Mouse (Mus musculus): Measurements from ENCODE around the gene Inpp5a. TPM values are rescaled to one million over a fixed set of nuclear protein-coding genes. Genes with fewer than 3 reads are reported as not detected.
A peak's percentile ranks its signal among the peaks of the same experiment; 100 is the strongest.

Gene Inpp5a
- polyA plus RNA-seq, 1 experiment from 2014 or later, result 4.1 TPM

DNA sequence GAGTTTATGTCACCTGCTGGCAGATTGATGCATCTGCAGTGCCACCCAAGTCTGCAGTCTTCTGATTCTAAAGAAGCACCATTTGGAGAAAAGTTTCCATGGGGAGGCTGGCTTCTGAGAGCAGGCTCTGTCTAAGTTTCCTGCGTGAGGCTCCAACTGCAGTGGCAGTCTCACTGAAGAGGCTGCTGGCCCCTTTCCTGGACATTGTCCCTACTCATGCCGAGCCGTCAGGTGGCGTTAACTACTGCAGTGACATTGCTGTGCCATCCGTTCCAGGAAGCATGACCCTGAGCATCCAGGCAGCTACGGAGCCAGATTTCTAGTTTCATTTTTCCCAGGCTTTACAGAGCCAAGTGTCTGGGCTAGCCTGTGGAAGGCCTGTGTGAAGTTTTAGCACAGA is 152.5 kb downstream of the Inpp5a start:
- Histone ChIP-seq H3K4me1 (replicated peaks) (no peaks in the 10 kb centered on the region), H3K9me3 (replicated peaks) (no peaks in the 10 kb centered on the region), H3K9ac (no peak overlapping the region), H3K4me2 (no peak overlapping the region), H3K27me3 (no peaks in the 10 kb centered on the region), H3K36me3 (replicated peaks) (no peaks in the 10 kb centered on the region), H3K4me3 (replicated peaks) (no peak overlapping the region), H3K27ac (replicated peaks) (no peak overlapping the region)
- WGBS (ENCODE audit: insufficient replicate concordance), result 78% methylated on average over 6 of the region's 6 CpGs
- no peak for ATAC-seq (ENCODE audit: insufficient read depth)

DNA sequence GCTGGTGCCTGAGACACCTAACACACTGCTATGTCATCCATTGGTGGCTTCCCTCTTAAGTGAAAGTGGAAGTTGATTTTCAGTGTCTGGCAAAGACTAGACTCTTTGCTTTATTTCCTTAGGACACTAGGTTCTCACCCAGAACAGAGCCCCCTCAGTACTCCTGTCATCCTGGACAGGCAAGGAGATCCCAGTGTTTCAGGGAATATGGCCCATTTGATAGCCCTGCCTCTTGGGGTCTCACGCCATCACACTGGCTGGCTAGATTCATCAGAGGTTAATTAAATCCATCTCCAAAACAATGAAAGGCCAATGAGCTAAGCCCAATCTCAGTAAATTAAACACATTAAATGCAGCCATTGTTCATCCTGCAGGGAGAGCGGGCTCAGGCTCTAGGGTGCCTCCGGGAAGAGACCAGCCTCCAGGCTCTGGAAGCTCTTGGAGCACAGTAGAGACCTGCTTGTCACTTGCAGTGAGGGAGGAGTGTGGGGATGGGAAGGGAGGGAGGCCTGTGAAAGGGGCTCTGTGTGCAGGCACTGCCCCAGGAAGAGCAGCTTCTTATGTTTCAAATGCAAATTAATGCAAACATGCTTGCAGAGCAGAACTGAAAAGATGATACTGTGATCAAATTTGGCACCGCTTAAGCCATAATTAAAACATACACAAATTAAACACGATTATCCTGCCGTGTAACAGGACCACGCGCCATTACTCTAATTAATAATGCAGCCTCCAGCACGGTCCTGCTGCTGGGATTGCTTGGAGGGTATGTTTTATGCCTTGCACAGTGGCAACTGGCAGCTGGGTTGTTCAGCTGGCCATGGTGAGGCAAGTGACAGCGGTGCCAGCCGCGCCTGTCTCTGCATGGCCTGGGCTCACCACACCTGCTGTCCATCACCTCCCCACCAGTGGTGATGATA is 156.1 kb downstream of the Inpp5a start:
- Histone ChIP-seq H3K9ac (no peak overlapping the region), H3K9me3 (replicated peaks) (no peaks in the 10 kb centered on the region), H3K4me2 (no peak overlapping the region), H3K36me3 (replicated peaks) (no peaks in the 10 kb centered on the region), H3K27ac (replicated peaks) (no peak overlapping the region), H3K27me3 (no peaks in the 10 kb centered on the region), H3K4me1 (replicated peaks) (no peaks in the 10 kb centered on the region), H3K4me3 (replicated peaks) (no peak overlapping the region)
- 77% methylated on average over 12 of the region's 12 CpGs for WGBS (ENCODE audit: insufficient replicate concordance)
- no peak for ATAC-seq (ENCODE audit: insufficient read depth)

DNA sequence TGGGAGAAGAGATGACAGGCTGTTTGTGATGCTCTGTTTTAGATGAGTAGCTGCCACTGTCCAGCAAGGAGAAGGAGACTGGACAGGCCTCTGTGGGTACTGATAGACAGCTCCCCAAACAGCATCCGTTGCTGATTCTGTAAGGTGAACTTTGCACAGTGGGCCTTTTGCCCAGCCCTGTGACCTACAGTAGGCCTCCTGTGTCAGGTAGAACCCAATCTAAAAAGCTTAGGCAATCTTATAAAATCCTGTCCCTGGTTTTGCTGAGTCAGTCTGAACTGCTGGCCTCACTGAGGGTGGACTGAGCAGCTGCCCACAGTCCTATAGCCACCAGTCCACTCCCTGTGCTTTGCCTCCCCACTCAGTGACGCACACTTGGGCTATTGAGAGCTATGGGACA is 158.4 kb downstream of the Inpp5a start:
- Histone ChIP-seq H3K27ac (replicated peaks) (no peak overlapping the region), H3K4me1 (replicated peaks) (no peaks in the 10 kb centered on the region), H3K36me3 (replicated peaks) (no peaks in the 10 kb centered on the region), H3K4me3 (replicated peaks) (no peak overlapping the region), H3K4me2 (no peak overlapping the region), H3K9ac (no peak overlapping the region), H3K27me3 (no peaks in the 10 kb centered on the region), H3K9me3 (replicated peaks) (no peaks in the 10 kb centered on the region)
- WGBS (ENCODE audit: insufficient replicate concordance), result 61% methylated on average over 2 of the region's 2 CpGs
- peak; percentile 57 for ATAC-seq (ENCODE audit: insufficient read depth)

DNA sequence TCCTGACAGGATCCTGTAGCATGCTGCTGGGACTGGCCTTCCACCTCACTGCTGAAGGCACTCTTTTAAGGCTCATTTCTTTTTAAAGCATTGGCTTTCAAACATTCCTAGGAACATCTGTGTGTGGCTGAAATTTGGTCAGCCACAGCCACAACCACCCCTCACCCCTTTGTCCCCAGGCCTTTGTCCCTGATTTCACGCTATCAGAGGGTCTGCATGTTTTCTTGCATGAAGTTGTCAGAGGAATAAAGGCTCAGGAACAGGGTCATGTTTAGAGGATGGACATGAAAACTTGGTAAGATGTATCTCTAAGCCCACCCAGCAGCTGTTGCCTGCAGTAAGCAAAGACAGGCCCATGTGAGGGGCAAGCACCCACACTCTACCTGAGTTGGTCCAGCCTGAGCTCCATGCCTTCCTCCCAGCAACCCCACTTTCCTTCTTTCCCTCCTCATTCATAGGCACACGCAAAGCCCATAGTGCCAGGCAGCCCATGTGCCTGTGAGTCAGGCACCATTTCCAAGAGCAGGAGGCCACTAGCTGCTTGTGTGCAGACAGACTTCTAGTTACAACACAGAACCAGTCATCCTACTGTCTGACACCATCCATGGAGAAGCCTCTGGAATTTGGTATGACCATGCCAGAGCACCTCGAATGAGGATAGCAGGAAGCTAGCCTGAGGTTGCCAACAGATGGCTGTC is 161.3 kb downstream of the Inpp5a start:
- no peak for ATAC-seq (ENCODE audit: insufficient read depth)
- Histone ChIP-seq H3K36me3 (replicated peaks) (no peaks in the 10 kb centered on the region), H3K9me3 (replicated peaks) (no peaks in the 10 kb centered on the region), H3K9ac (no peak overlapping the region), H3K27me3 (no peaks in the 10 kb centered on the region), H3K27ac (replicated peaks) (no peak overlapping the region), H3K4me2 (no peak overlapping the region), H3K4me3 (replicated peaks) (no peak overlapping the region), H3K4me1 (replicated peaks) (no peaks in the 10 kb centered on the region)
- 58% methylated on average over 3 of the region's 3 CpGs for WGBS (ENCODE audit: insufficient replicate concordance)

DNA sequence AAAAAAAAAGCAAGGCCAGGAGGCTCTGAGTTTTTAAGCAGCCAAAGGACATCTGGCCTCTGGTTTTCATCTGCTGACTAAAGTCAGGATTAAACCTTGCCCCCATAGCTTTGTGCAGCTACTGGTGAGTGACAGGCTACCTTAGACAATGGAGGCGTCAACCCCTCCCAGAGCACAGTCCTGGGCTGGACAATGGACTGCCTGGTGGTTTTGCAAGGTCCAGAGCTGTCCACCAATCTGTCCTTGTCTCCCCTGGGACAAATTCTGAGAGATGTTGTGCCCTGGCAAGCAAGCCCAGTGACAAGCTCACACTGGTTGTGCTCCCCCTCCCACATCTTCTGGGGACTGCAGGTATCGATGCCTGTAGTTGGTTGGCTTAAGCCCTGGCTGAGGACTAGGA is 162.6 kb downstream of the Inpp5a start:
- no peaks in the 10 kb centered on the region for H3K9me3 ChIP-seq (replicated peaks)
- no peaks in the 10 kb centered on the region for H3K36me3 ChIP-seq (replicated peaks)
- no peaks in the 10 kb centered on the region for H3K4me1 ChIP-seq (replicated peaks)
- no peak for ATAC-seq (ENCODE audit: insufficient read depth)
- H3K27me3 ChIP-seq, result no peaks in the 10 kb centered on the region
- WGBS (ENCODE audit: insufficient replicate concordance), result 56% methylated on average over 2 of the region's 2 CpGs
- no peak overlapping the region for H3K4me2 ChIP-seq
- no peak overlapping the region for H3K4me3 ChIP-seq (replicated peaks)
- no peak overlapping the region for H3K27ac ChIP-seq (replicated peaks)
- H3K9ac ChIP-seq, result no peak overlapping the region

DNA sequence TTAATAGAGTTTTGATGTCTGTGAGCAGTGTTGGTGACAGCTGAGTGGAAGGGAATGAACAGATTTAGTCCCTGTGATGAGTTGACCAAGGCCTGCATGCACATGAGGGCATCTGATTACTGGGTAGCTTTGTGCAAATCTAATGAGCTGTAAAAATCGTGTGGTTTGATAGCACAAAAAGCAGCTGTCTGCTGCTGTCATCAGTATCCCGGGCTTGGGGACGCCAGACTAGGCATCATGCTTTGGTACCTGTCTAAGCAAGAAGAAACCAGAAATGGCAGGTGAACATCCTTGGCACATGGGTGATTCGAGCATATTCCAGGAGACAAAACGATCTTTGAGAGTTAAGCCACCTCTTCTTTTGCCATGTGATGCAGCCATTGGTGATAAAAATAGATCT is 167.4 kb downstream of the Inpp5a start:
- Histone ChIP-seq H3K9ac (no peak overlapping the region), H3K4me3 (replicated peaks) (no peak overlapping the region), H3K4me2 (no peak overlapping the region), H3K4me1 (replicated peaks) (no peaks in the 10 kb centered on the region), H3K36me3 (replicated peaks) (no peaks in the 10 kb centered on the region), H3K27ac (replicated peaks) (no peak overlapping the region), H3K27me3 (no peaks in the 10 kb centered on the region), H3K9me3 (replicated peaks) (no peaks in the 10 kb centered on the region)
- ATAC-seq (ENCODE audit: insufficient read depth), result no peak
- WGBS (ENCODE audit: insufficient replicate concordance), result 62% methylated on average over 5 of the region's 5 CpGs

DNA sequence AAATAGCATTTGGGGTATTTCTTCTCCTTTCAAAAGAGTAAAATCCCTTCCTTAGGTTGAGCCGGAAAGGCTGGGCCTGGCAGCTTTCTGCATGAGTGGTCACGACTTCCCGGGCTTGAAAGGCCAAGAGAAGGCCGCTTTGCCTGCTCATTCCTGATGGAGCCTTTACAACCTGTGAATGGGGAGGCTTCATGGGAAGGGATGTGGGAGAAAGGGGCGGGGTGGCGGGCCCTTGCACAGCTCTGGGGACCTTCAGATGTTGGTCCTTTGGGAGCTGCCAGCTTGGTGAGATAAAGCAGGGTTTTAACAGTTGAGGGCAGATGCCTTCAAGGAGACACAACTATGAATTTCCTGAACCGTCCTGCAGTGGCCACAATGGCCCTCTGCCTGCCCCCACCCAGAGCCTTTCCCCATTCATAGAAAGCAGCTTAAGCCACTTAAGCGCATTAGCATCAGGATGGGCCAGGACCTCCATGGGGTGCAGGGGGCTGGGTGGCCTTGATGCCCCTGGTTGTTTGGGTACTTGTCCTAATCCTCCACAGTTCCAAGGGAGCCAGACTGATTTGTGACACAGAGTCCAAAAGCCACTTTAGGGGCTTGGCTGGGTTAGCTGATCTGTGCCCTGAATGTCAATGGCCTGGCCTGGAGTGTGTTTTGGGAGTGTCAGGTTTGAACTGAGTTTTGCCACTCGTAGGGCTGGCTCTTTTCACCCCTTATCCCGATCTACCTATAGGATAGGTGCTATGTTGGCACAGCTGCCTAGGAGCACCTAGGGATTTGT is 168.0 kb downstream of the Inpp5a start:
- Histone ChIP-seq H3K27me3 (no peaks in the 10 kb centered on the region), H3K4me2 (no peak overlapping the region), H3K9me3 (replicated peaks) (no peaks in the 10 kb centered on the region), H3K36me3 (replicated peaks) (no peaks in the 10 kb centered on the region), H3K27ac (replicated peaks) (no peak overlapping the region), H3K4me3 (replicated peaks) (no peak overlapping the region), H3K9ac (no peak overlapping the region), H3K4me1 (replicated peaks) (no peaks in the 10 kb centered on the region)
- no peak for ATAC-seq (ENCODE audit: insufficient read depth)
- 53% methylated on average over 10 of the region's 10 CpGs for WGBS (ENCODE audit: insufficient replicate concordance)

DNA sequence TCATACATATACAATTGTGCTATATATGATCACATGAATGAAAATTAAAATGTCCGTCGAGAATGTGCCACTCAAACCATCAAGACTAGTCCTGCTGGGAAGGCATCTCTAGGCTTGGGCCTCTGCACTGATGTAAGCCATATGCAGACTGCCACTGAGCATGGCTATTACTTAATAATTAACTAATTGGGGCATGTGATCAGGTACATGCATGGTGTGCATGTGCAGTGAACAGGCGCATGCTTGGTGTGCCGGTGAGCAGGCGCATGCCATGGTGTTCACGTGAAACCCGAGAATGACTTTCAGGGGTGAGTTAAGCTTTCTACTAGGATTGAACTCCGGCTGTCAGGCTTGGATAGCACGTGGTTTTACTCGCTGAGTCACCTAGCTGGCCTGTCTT is 170.8 kb downstream of the Inpp5a start:
- no peak overlapping the region for H3K27ac ChIP-seq (replicated peaks)
- H3K4me3 ChIP-seq (replicated peaks), result no peak overlapping the region
- ATAC-seq (ENCODE audit: insufficient read depth), result no peak
- H3K4me1 ChIP-seq (replicated peaks), result no peaks in the 10 kb centered on the region
- H3K36me3 ChIP-seq (replicated peaks), result no peaks in the 10 kb centered on the region
- no peak overlapping the region for H3K9ac ChIP-seq
- H3K4me2 ChIP-seq, result no peak overlapping the region
- no peaks in the 10 kb centered on the region for H3K9me3 ChIP-seq (replicated peaks)
- H3K27me3 ChIP-seq, result no peaks in the 10 kb centered on the region
- WGBS (ENCODE audit: insufficient replicate concordance), result 74% methylated on average over 10 of the region's 10 CpGs

DNA sequence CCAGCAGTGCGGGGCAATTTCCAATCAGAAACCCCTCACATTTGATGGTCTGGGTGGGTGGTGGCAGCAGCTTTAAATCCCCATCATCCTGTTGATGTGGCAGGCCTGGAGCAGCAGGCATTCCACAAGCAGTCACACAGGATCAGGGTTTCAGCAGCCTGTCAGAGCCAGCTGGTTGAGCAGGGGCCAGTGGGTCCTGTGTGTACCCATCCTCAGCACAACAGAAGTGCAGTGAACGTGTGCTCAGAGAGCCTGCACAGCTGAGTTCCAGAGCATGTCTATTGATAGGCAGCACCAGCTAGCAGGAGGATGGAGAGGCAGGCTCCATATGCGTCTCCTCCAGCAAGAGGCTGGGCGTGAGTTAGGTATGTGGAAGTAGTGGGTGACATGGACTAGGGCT is 174.5 kb downstream of the Inpp5a start:
- H3K9me3 ChIP-seq (replicated peaks), result no peaks in the 10 kb centered on the region
- no peak overlapping the region for H3K4me2 ChIP-seq
- no peaks in the 10 kb centered on the region for H3K27me3 ChIP-seq
- no peaks in the 10 kb centered on the region for H3K4me1 ChIP-seq (replicated peaks)
- no peak for ATAC-seq (ENCODE audit: insufficient read depth)
- no peak overlapping the region for H3K27ac ChIP-seq (replicated peaks)
- H3K4me3 ChIP-seq (replicated peaks), result no peak overlapping the region
- H3K9ac ChIP-seq, result no peak overlapping the region
- H3K36me3 ChIP-seq (replicated peaks), result no peaks in the 10 kb centered on the region
- WGBS (ENCODE audit: insufficient replicate concordance), result 74% methylated on average over 4 of the region's 4 CpGs

DNA sequence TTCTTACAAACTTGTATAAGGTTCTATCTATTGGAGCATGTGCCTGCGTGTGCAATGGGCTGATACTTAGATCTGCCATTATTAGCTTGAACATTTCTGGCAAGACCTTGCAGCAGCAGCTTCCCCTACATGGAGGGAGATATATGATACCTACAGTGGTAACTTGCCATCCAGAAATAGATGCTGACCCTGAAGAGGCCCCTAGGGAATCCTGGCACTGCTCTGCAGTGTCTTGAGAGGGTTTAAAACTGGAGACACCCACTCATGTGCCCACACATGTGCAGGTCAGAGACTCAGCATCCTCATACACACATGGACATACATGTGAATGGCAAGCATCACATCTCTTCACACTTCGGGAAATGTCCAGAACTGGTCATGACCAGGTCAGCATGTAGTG is 175.3 kb downstream of the Inpp5a start:
- WGBS (ENCODE audit: insufficient replicate concordance), result 70% methylated on average over 2 of the region's 2 CpGs
- H3K9ac ChIP-seq, result no peak overlapping the region
- no peak for ATAC-seq (ENCODE audit: insufficient read depth)
- H3K4me1 ChIP-seq (replicated peaks), result no peaks in the 10 kb centered on the region
- no peaks in the 10 kb centered on the region for H3K36me3 ChIP-seq (replicated peaks)
- no peak overlapping the region for H3K27ac ChIP-seq (replicated peaks)
- no peak overlapping the region for H3K4me3 ChIP-seq (replicated peaks)
- no peaks in the 10 kb centered on the region for H3K27me3 ChIP-seq
- no peaks in the 10 kb centered on the region for H3K9me3 ChIP-seq (replicated peaks)
- H3K4me2 ChIP-seq, result no peak overlapping the region

DNA sequence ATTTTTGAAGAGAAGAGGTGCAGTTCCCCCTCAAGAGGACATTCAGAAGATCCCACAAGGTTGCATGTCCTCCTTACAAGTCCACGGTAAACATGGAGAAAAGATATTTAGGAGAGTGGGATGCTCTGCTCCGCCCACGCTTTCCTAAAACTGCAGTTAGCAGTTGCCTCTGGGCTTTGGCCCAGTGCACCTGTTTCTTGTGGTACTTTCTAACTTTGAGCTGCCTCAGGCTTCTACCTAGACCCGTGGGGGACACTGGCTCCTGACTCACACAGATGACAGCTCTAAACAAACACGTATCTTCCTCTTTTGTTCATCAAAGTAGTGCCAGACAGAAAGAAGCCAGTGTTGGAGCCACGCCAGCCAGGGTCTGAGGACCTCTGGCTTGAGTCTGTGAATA is 177.1 kb downstream of the Inpp5a start:
- H3K36me3 ChIP-seq (replicated peaks), result no peaks in the 10 kb centered on the region
- WGBS (ENCODE audit: insufficient replicate concordance), result 53% methylated on average over 6 of the region's 6 CpGs
- no peaks in the 10 kb centered on the region for H3K27me3 ChIP-seq
- no peaks in the 10 kb centered on the region for H3K9me3 ChIP-seq (replicated peaks)
- ATAC-seq (ENCODE audit: insufficient read depth), result no peak
- no peak overlapping the region for H3K27ac ChIP-seq (replicated peaks)
- no peak overlapping the region for H3K9ac ChIP-seq
- no peak overlapping the region for H3K4me3 ChIP-seq (replicated peaks)
- no peak overlapping the region for H3K4me2 ChIP-seq
- H3K4me1 ChIP-seq (replicated peaks), result no peaks in the 10 kb centered on the region

Measured in liver, embryonic 15.5 days (tissue).